Mouse (Mus musculus): ENCODE measurements at regions not wholly inside any gene's neighbourhood (a gene's known extent, or its start where the extent isn't known, plus 50 kb on each side); places are given as distances from the start of the nearest gene placed in this dataset.

GRCm38 (mm10) chr13:115535900-115536299, 434.1 kb upstream of the Itga1 start:
- DNase-seq (ENCODE audit: extremely low read depth): no peak
- H3K27me3 ChIP-seq (replicated peaks): no peaks in the 10 kb centered on the region
- peaks cover 14% of the 10 kb centered on the region for H3K9me3 ChIP-seq (replicated peaks; ENCODE audit: low read length)
- H3K4me2 ChIP-seq (ENCODE audit: insufficient read depth, low read depth, poor library complexity, severe bottlenecking): no peak overlapping the region
- H3K4me1 ChIP-seq (ENCODE audit: control insufficient read depth in 1 of 2, insufficient read depth in 2 of 2): no peaks in the 10 kb centered on the region
- in situ Hi-C loops (cut with MboI; ENCODE audit: low pct_ligation_motif_present, low pct_unique_long_range_greater_than_20kb, low sequenced_read_pairs): no loop called here
- no peak overlapping the region for H3K9ac ChIP-seq (ENCODE audit: insufficient read depth, low read depth)
- H3K27ac ChIP-seq (ENCODE audit: insufficient read depth, low read depth): no peak overlapping the region
- TF ChIP-seq SIN3A (IDR thresholded peaks at IDR 0.05; ENCODE audit: low read length): no peak
- TF ChIP-seq ZNF384 (IDR thresholded peaks at IDR 0.05; ENCODE audit: low read depth, low read length): no peak
- TF ChIP-seq RCOR1 (conservative IDR thresholded peaks at IDR 0.05; ENCODE audit: low read depth, low read length): no peak
- H3K4me3 ChIP-seq (replicated peaks in 1 of 3; ENCODE audit: low read depth in 2 of 3, low read length in 2 of 3, poor library complexity in 1 of 3): no peak overlapping the region
- H3K36me3 ChIP-seq (replicated peaks in 1 of 2; ENCODE audit: control insufficient read depth in 1 of 2, insufficient read depth in 1 of 2, low read length in 1 of 2): no peaks in the 10 kb centered on the region
- H3K79me2 ChIP-seq (replicated peaks; ENCODE audit: control insufficient read depth, extremely low read depth, insufficient read depth, poor library complexity, severe bottlenecking): no peaks in the 10 kb centered on the region
- dilution Hi-C loops (cut with MboI; ENCODE audit: extremely low pct_ligation_motif_present, extremely low pct_unique_long_range_greater_than_20kb, low sequenced_read_pairs): no loop called here

GRCm38 (mm10) chr13:115513914-115514313, 412.1 kb upstream of the Itga1 start:
- Histone ChIP-seq H3K79me2 (replicated peaks; ENCODE audit: control insufficient read depth, extremely low read depth, insufficient read depth, poor library complexity, severe bottlenecking) (no peaks in the 10 kb centered on the region), H3K4me1 (ENCODE audit: control insufficient read depth in 1 of 2, insufficient read depth in 2 of 2) (no peaks in the 10 kb centered on the region), H3K9me3 (replicated peaks; ENCODE audit: low read length) (peaks cover 13% of the 10 kb centered on the region), H3K4me3 (replicated peaks in 1 of 3; ENCODE audit: low read depth in 2 of 3, low read length in 2 of 3, poor library complexity in 1 of 3) (no peak overlapping the region), H3K36me3 (replicated peaks in 1 of 2; ENCODE audit: control insufficient read depth in 1 of 2, insufficient read depth in 1 of 2, low read length in 1 of 2) (no peaks in the 10 kb centered on the region), H3K9ac (ENCODE audit: insufficient read depth, low read depth) (no peak overlapping the region), H3K27ac (ENCODE audit: insufficient read depth, low read depth) (no peak overlapping the region), H3K4me2 (ENCODE audit: insufficient read depth, low read depth, poor library complexity, severe bottlenecking) (no peak overlapping the region), H3K27me3 (replicated peaks) (no peaks in the 10 kb centered on the region)
- TF ChIP-seq JUN (IDR thresholded peaks at IDR 0.05; ENCODE audit: insufficient read depth, low read depth, low read length) (no peak), SIN3A (IDR thresholded peaks at IDR 0.05; ENCODE audit: low read length) (no peak), UBTF (IDR thresholded peaks at IDR 0.05; ENCODE audit: low read depth, low read length) (no peak), POLR2A (IDR thresholded peaks at IDR 0.05; ENCODE audit: low read depth, low read length) (no peak), MAZ (IDR thresholded peaks at IDR 0.05; ENCODE audit: low read depth, low read length) (no peak), NELFE (IDR thresholded peaks at IDR 0.05; ENCODE audit: low read depth, low read length) (no peak), CHD1 (IDR thresholded peaks at IDR 0.05; ENCODE audit: low read depth, low read length) (no peak), IRF4 (IDR thresholded peaks at IDR 0.05; ENCODE audit: low read depth, low read length) (no peak), EP300 (IDR thresholded peaks at IDR 0.05; ENCODE audit: low read length) (no peak), BHLHE40 (IDR thresholded peaks at IDR 0.05; ENCODE audit: low read depth, low read length) (no peak), E2F4 (IDR thresholded peaks at IDR 0.05; ENCODE audit: insufficient replicate concordance, low read depth, low read length) (no peak), MEF2A (IDR thresholded peaks at IDR 0.05; ENCODE audit: borderline replicate concordance, low read depth, low read length) (no peak)
- DNase-seq (ENCODE audit: extremely low read depth): no peak
- dilution Hi-C loops (cut with MboI; ENCODE audit: extremely low pct_ligation_motif_present, extremely low pct_unique_long_range_greater_than_20kb, low sequenced_read_pairs) (no loop called here), in situ Hi-C loops (cut with MboI; ENCODE audit: low pct_ligation_motif_present, low pct_unique_long_range_greater_than_20kb, low sequenced_read_pairs) (no loop called here)

GRCm38 (mm10) chr13:115512214-115512613, 410.4 kb upstream of the Itga1 start:
- Histone ChIP-seq H3K4me2 (ENCODE audit: insufficient read depth, low read depth, poor library complexity, severe bottlenecking) (no peak overlapping the region), H3K4me1 (ENCODE audit: control insufficient read depth in 1 of 2, insufficient read depth in 2 of 2) (no peaks in the 10 kb centered on the region), H3K9me3 (replicated peaks; ENCODE audit: low read length) (peaks cover 17% of the 10 kb centered on the region), H3K4me3 (replicated peaks in 1 of 3; ENCODE audit: low read depth in 2 of 3, low read length in 2 of 3, poor library complexity in 1 of 3) (no peak overlapping the region), H3K9ac (ENCODE audit: insufficient read depth, low read depth) (no peak overlapping the region), H3K79me2 (replicated peaks; ENCODE audit: control insufficient read depth, extremely low read depth, insufficient read depth, poor library complexity, severe bottlenecking) (no peaks in the 10 kb centered on the region), H3K27me3 (replicated peaks) (no peaks in the 10 kb centered on the region), H3K27ac (ENCODE audit: insufficient read depth, low read depth) (no peak overlapping the region), H3K36me3 (replicated peaks in 1 of 2; ENCODE audit: control insufficient read depth in 1 of 2, insufficient read depth in 1 of 2, low read length in 1 of 2) (no peaks in the 10 kb centered on the region)
- DNase-seq (ENCODE audit: extremely low read depth): no peak
- in situ Hi-C loops (cut with MboI; ENCODE audit: low pct_ligation_motif_present, low pct_unique_long_range_greater_than_20kb, low sequenced_read_pairs) (no loop called here), dilution Hi-C loops (cut with MboI; ENCODE audit: extremely low pct_ligation_motif_present, extremely low pct_unique_long_range_greater_than_20kb, low sequenced_read_pairs) (no loop called here)
- TF ChIP-seq ETS1 (conservative IDR thresholded peaks at IDR 0.05; ENCODE audit: low read depth, low read length) (no peak), USF1 (IDR thresholded peaks at IDR 0.05; ENCODE audit: low read depth, low read length) (no peak), MXI1 (IDR thresholded peaks at IDR 0.05; ENCODE audit: low read depth, low read length) (no peak), PAX5 (IDR thresholded peaks at IDR 0.05; ENCODE audit: low read length) (no peak), HCFC1 (IDR thresholded peaks at IDR 0.05; ENCODE audit: low read depth, low read length) (no peak), ELF1 (IDR thresholded peaks at IDR 0.05; ENCODE audit: low read depth, low read length) (no peak), MAFK (IDR thresholded peaks at IDR 0.05; ENCODE audit: insufficient replicate concordance, low read length) (no peak), RAD21 (IDR thresholded peaks at IDR 0.05; ENCODE audit: low read depth, low read length) (no peak), NRF1 (IDR thresholded peaks at IDR 0.05; ENCODE audit: low read depth, low read length) (no peak), ZKSCAN1 (IDR thresholded peaks at IDR 0.05; ENCODE audit: borderline replicate concordance, low read depth, low read length) (no peak), MAZ (IDR thresholded peaks at IDR 0.05; ENCODE audit: low read depth, low read length) (no peak)
